Mouse (Mus musculus): ENCODE data around the gene Gpm6b. TPM values are rescaled to one million over a fixed set of nuclear protein-coding genes. Genes with fewer than 3 reads are reported as not detected.

Gpm6b gene
- polyA plus RNA-seq, 1 experiment from 2014 or later, result 24.1 TPM

GRCm38 (mm10) chrX:166286760-166287483 lies 48.2 kb downstream of the Gpm6b start:
- no peak for ATAC-seq (ENCODE audit: low FRiP score, low TSS enrichment)
- Histone ChIP-seq H3K27me3 (ENCODE audit: control insufficient read depth, insufficient read depth, low read length) (no peaks in the 10 kb centered on the region; the same call in 1 of the 2 replicates), H3K9me3 (ENCODE audit: control insufficient read depth, low read length) (no peaks in the 10 kb centered on the region), H3K4me3 (ENCODE audit: low read length) (no peak overlapping the region), H3K4me1 (ENCODE audit: control insufficient read depth, insufficient read depth, low read length) (no peaks in the 10 kb centered on the region), H3K4me2 (replicated peaks; ENCODE audit: low read depth, low read length) (no peak overlapping the region), H3K9ac (ENCODE audit: low read depth, low read length) (no peak overlapping the region), H3K36me3 (ENCODE audit: control insufficient read depth, insufficient read depth, low read length) (no peaks in the 10 kb centered on the region), H3K27ac (ENCODE audit: low read depth, low read length) (no peak overlapping the region)
- 69% methylated on average over 9 of the region's 9 CpGs for WGBS

GRCm38 (mm10) chrX:166291266-166291665 lies 52.6 kb downstream of the Gpm6b start:
- no peak overlapping the region for H3K4me2 ChIP-seq (replicated peaks; ENCODE audit: low read depth, low read length)
- H3K9me3 ChIP-seq (ENCODE audit: control insufficient read depth, low read length), result no peaks in the 10 kb centered on the region
- H3K4me1 ChIP-seq (ENCODE audit: control insufficient read depth, insufficient read depth, low read length), result no peaks in the 10 kb centered on the region
- H3K27ac ChIP-seq (ENCODE audit: low read depth, low read length), result no peak overlapping the region
- H3K4me3 ChIP-seq (ENCODE audit: low read length), result no peak overlapping the region
- H3K27me3 ChIP-seq (ENCODE audit: control insufficient read depth, insufficient read depth, low read length), result no peaks in the 10 kb centered on the region
- WGBS, result 59% methylated on average over 3 of the region's 3 CpGs
- no peaks in the 10 kb centered on the region for H3K36me3 ChIP-seq (ENCODE audit: control insufficient read depth, insufficient read depth, low read length)
- H3K9ac ChIP-seq (ENCODE audit: low read depth, low read length), result no peak overlapping the region
- ATAC-seq (ENCODE audit: low FRiP score, low TSS enrichment), result no peak

- Histone ChIP-seq H3K4me2 (replicated peaks; ENCODE audit: low read depth, low read length) (no peak overlapping the region), H3K27ac (ENCODE audit: low read depth, low read length) (no peak overlapping the region), H3K4me3 (ENCODE audit: low read length) (no peak overlapping the region), H3K4me1 (ENCODE audit: control insufficient read depth, insufficient read depth, low read length) (no peaks in the 10 kb centered on the region), H3K27me3 (ENCODE audit: control insufficient read depth, insufficient read depth, low read length) (no peaks in the 10 kb centered on the region), H3K36me3 (ENCODE audit: control insufficient read depth, insufficient read depth, low read length) (no peaks in the 10 kb centered on the region), H3K9me3 (ENCODE audit: control insufficient read depth, low read length) (no peaks in the 10 kb centered on the region), H3K9ac (ENCODE audit: low read depth, low read length) (no peak overlapping the region)
- WGBS, result 75% methylated on average over 3 of the region's 3 CpGs
- no peak for ATAC-seq (ENCODE audit: low FRiP score, low TSS enrichment)
Observed at GRCm38 (mm10) chrX:166293465-166293864, 54.8 kb downstream of the Gpm6b start.

- no peaks in the 10 kb centered on the region; the same call in 1 of the 2 replicates for H3K27me3 ChIP-seq (ENCODE audit: control insufficient read depth, insufficient read depth, low read length)
- no peak overlapping the region for H3K27ac ChIP-seq (ENCODE audit: low read depth, low read length)
- no peaks in the 10 kb centered on the region for H3K9me3 ChIP-seq (ENCODE audit: control insufficient read depth, low read length)
- H3K4me2 ChIP-seq (replicated peaks; ENCODE audit: low read depth, low read length), result no peak overlapping the region
- H3K4me1 ChIP-seq (ENCODE audit: control insufficient read depth, insufficient read depth, low read length), result no peaks in the 10 kb centered on the region
- ATAC-seq (ENCODE audit: low FRiP score, low TSS enrichment), result no peak
- 61% methylated on average over 2 of the region's 2 CpGs for WGBS
- no peak overlapping the region for H3K4me3 ChIP-seq (ENCODE audit: low read length)
- no peaks in the 10 kb centered on the region for H3K36me3 ChIP-seq (ENCODE audit: control insufficient read depth, insufficient read depth, low read length)
- H3K9ac ChIP-seq (ENCODE audit: low read depth, low read length), result no peak overlapping the region
Observed at GRCm38 (mm10) chrX:166302791-166303190, 64.1 kb downstream of the Gpm6b start.

GRCm38 (mm10) chrX:166304355-166304754 lies 65.6 kb downstream of the Gpm6b start:
- ATAC-seq (ENCODE audit: low FRiP score, low TSS enrichment), result no peak
- H3K4me2 ChIP-seq (replicated peaks; ENCODE audit: low read depth, low read length), result no peak overlapping the region
- no peak overlapping the region for H3K4me3 ChIP-seq (ENCODE audit: low read length)
- H3K27ac ChIP-seq (ENCODE audit: low read depth, low read length), result no peak overlapping the region
- H3K27me3 ChIP-seq (ENCODE audit: control insufficient read depth, insufficient read depth, low read length), result no peaks in the 10 kb centered on the region; the same call in 1 of the 2 replicates
- no peaks in the 10 kb centered on the region for H3K4me1 ChIP-seq (ENCODE audit: control insufficient read depth, insufficient read depth, low read length)
- no peak overlapping the region for H3K9ac ChIP-seq (ENCODE audit: low read depth, low read length)
- H3K36me3 ChIP-seq (ENCODE audit: control insufficient read depth, insufficient read depth, low read length), result no peaks in the 10 kb centered on the region
- H3K9me3 ChIP-seq (ENCODE audit: control insufficient read depth, low read length), result no peaks in the 10 kb centered on the region
- WGBS, result 88% methylated on average over 2 of the region's 2 CpGs

GRCm38 (mm10) chrX:166307437-166308222 lies 68.9 kb downstream of the Gpm6b start:
- no peak overlapping the region for H3K4me3 ChIP-seq (ENCODE audit: low read length)
- H3K4me2 ChIP-seq (replicated peaks; ENCODE audit: low read depth, low read length), result no peak overlapping the region
- H3K9ac ChIP-seq (ENCODE audit: low read depth, low read length), result no peak overlapping the region
- H3K27me3 ChIP-seq (ENCODE audit: control insufficient read depth, insufficient read depth, low read length), result no peaks in the 10 kb centered on the region
- 92% methylated on average over 7 of the region's 7 CpGs for WGBS
- no peaks in the 10 kb centered on the region for H3K4me1 ChIP-seq (ENCODE audit: control insufficient read depth, insufficient read depth, low read length)
- H3K36me3 ChIP-seq (ENCODE audit: control insufficient read depth, insufficient read depth, low read length), result no peaks in the 10 kb centered on the region
- no peak overlapping the region for H3K27ac ChIP-seq (ENCODE audit: low read depth, low read length)
- H3K9me3 ChIP-seq (ENCODE audit: control insufficient read depth, low read length), result no peaks in the 10 kb centered on the region
- no peak for ATAC-seq (ENCODE audit: low FRiP score, low TSS enrichment)

- no peak for ATAC-seq (ENCODE audit: low FRiP score, low TSS enrichment)
- WGBS, result 38% methylated on average over 1 of the region's 1 CpGs
Observed at GRCm38 (mm10) chrX:166308798-166309197, 70.1 kb downstream of the Gpm6b start.

GRCm38 (mm10) chrX:166315251-166315650 lies 76.5 kb downstream of the Gpm6b start:
- no peak for ATAC-seq (ENCODE audit: low FRiP score, low TSS enrichment)
- Histone ChIP-seq H3K36me3 (ENCODE audit: control insufficient read depth, insufficient read depth, low read length) (no peaks in the 10 kb centered on the region), H3K9ac (ENCODE audit: low read depth, low read length) (no peak overlapping the region), H3K9me3 (ENCODE audit: control insufficient read depth, low read length) (no peaks in the 10 kb centered on the region), H3K4me3 (ENCODE audit: low read length) (no peak overlapping the region), H3K4me1 (ENCODE audit: control insufficient read depth, insufficient read depth, low read length) (no peaks in the 10 kb centered on the region), H3K27ac (ENCODE audit: low read depth, low read length) (no peak overlapping the region), H3K4me2 (replicated peaks; ENCODE audit: low read depth, low read length) (no peak overlapping the region), H3K27me3 (ENCODE audit: control insufficient read depth, insufficient read depth, low read length) (no peaks in the 10 kb centered on the region)
- 56% methylated on average over 1 of the region's 1 CpGs for WGBS

More at GRCm38 (mm10) chrX:166308798-166309197, 70.1 kb downstream of the Gpm6b start:
- no peak overlapping the region for H3K27ac ChIP-seq (ENCODE audit: low read depth, low read length)
- H3K4me1 ChIP-seq (ENCODE audit: control insufficient read depth, insufficient read depth, low read length), result no peaks in the 10 kb centered on the region
- no peak overlapping the region for H3K9ac ChIP-seq (ENCODE audit: low read depth, low read length)
- H3K36me3 ChIP-seq (ENCODE audit: control insufficient read depth, insufficient read depth, low read length), result no peaks in the 10 kb centered on the region
- no peak overlapping the region for H3K4me2 ChIP-seq (replicated peaks; ENCODE audit: low read depth, low read length)
- no peak overlapping the region for H3K4me3 ChIP-seq (ENCODE audit: low read length)
- H3K27me3 ChIP-seq (ENCODE audit: control insufficient read depth, insufficient read depth, low read length), result no peaks in the 10 kb centered on the region
- H3K9me3 ChIP-seq (ENCODE audit: control insufficient read depth, low read length), result no peaks in the 10 kb centered on the region
